Mouse (Mus musculus): Measurements from ENCODE around the gene Nup210l. TPM values are rescaled to one million over a fixed set of nuclear protein-coding genes. Genes with fewer than 3 reads are reported as not detected.
A peak's percentile ranks its signal among the peaks of the same experiment; 100 is the strongest.
"Not testable (repeated sequence)": the region's sequence is repeated elsewhere in the genome, so short reads cannot be mapped to it uniquely, and the experiment has no call there.

The Nup210l gene
- polyA plus RNA-seq, 1 experiment from 2014 or later: 0.10 TPM

DNA sequence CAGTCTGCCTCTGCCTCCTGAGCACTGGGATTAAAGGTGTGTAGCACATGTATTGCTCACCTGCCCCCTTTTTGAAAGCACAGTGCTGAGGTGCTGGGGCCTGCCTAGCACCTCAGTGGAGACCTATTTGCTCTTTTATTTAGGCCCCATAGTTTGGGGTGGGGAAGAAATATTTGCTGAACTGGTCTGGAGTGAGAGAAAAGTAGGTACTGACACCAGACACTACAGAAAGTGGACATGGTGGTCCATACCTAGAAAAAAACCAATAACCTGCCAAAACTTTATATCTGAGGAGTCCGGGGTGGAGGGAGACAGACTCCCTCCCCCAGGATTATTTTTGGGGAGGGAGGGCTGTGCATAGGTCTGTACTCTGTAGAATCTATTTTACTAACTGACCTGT lies 149.2 kb downstream of the Nup210l start:
- not testable (repeated sequence) for H3K36me3 ChIP-seq (ENCODE audit: insufficient read depth, low read length); H3K27me3 ChIP-seq (replicated peaks; ENCODE audit: insufficient read depth, low read length); H3K9me3 ChIP-seq (ENCODE audit: low read length); H3K4me3 ChIP-seq (ENCODE audit: low read depth, low read length); H3K9ac ChIP-seq (replicated peaks; ENCODE audit: low read depth); ATAC-seq; DNase-seq (ENCODE audit: low spot score); H3K27ac ChIP-seq (ENCODE audit: low read length); H3K4me2 ChIP-seq (replicated peaks; ENCODE audit: low read depth, low read length)
- WGBS: 88% methylated on average over 1 of the region's 1 CpGs
- H3K4me1 ChIP-seq (ENCODE audit: insufficient read depth, low read depth, low read length): peaks cover 11% of the 10 kb centered on the region; the same call in 1 of the 2 replicates

DNA sequence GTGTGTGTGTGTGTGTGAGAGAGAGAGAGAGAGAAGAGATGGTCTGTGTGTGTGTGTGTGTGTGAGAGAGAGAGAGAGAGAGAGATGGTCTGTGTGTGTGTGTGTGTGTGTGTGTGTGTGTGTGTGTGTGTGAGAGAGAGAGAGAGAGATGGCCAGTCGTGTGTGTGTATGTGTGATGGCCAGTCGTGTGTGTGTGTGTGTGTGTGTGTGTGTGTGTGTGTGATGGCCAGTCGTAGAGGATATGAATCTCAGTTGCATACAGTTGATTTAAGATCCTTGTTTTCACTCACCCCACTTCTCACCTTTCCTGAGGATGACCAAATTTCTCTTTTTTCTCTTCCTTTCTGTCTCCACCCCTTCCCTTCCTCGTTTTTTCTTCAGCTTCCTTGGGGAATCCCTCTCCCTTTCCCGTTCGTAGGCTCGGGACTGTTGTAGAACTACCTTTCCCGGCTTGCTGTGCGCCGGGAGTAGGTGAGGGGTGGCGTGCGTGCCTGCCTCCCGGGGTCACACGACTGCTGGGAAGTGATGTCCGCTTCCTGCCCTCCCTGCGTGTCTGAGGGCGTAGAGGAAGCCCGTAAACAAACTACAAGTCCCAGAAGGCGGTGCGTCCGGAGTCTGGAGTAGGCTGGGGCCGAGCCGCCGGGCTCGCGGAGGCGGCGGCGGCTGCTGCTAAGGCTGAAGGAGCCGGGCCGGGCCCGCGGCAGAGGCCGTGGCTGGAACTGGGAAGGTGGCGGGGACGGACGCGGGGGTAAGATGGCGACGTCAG lies 149.9 kb downstream of the Nup210l start, which contains the start of gene Crtc2:
Gene Crtc2 (plus strand): TSS at position 511 of the 766 bp plus-strand sequence.
- H3K27me3 ChIP-seq (replicated peaks; ENCODE audit: insufficient read depth, low read length): no peaks in the 10 kb centered on the region
- H3K27ac ChIP-seq (ENCODE audit: low read length): peak within 1 kb of the TSS; percentile 90
- no peak for TF ChIP-seq CTCF (IDR thresholded peaks at IDR 0.05)
- TF ChIP-seq EP300 (IDR thresholded peaks at IDR 0.05): no peak
- H3K4me2 ChIP-seq (replicated peaks; ENCODE audit: low read depth, low read length): peak within 1 kb of the TSS; percentile 72
- peaks cover 11% of the 10 kb centered on the region; the same call in 1 of the 2 replicates for H3K4me1 ChIP-seq (ENCODE audit: insufficient read depth, low read depth, low read length)
- H3K9ac ChIP-seq (replicated peaks; ENCODE audit: low read depth): peak within 1 kb of the TSS; percentile 91
- peak within 1 kb of the TSS; percentile 81 for H3K4me3 ChIP-seq (ENCODE audit: low read depth, low read length)
- no peaks in the 10 kb centered on the region for H3K9me3 ChIP-seq (ENCODE audit: low read length)
- peaks cover 4% of the 10 kb centered on the region; the same call in 1 of the 2 replicates for H3K36me3 ChIP-seq (ENCODE audit: insufficient read depth, low read length)
- DNase-seq (ENCODE audit: low spot score) (peak; percentile 99), ATAC-seq (peak; percentile 99)
- under 1% methylated on average over 38 of the region's 40 CpGs for whole genome bisulfite sequencing

DNA sequence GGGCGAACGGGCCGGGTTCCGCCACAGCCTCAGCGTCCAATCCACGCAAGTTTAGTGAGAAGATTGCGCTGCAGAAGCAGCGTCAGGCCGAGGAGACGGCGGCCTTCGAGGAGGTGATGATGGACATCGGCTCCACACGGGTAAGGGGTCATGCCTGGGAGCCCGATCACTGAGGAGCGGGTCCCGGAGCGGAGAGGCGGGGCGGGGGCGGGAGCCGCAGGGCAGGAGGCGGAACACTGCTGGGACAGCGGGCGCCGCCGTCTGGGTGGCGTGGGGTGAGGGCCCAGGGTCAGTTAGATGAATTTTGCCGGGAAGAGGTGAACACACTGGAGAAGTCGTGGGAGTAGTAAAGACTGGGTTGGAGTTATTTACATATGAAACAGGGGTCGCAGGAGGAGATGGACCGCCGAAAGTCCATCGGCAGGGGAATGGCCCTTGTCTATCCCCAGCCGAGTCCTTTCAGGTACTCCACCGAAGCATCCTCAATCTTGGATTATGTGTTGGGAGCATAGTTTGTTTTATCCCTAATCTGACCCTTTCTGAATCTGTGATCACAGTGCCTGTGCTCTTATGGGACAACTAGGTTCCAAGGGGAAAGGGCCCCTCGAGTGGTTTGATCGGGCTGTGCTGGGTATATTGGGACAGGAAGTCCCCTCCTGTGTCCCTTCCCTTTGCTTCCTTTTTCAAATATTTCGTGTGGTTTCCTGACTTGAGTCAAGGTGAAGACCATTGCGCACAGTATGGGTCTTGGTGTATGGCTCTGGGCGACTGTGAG lies 150.7 kb downstream of the Nup210l start:
- H3K36me3 ChIP-seq (ENCODE audit: insufficient read depth, low read length): peaks cover 11% of the 10 kb centered on the region
- peak overlapping the region; percentile 91 for H3K9ac ChIP-seq (replicated peaks; ENCODE audit: low read depth)
- H3K4me3 ChIP-seq (ENCODE audit: low read depth, low read length): peak overlapping the region; percentile 81
- DNase-seq (ENCODE audit: low spot score): peak; percentile 55
- H3K4me2 ChIP-seq (replicated peaks; ENCODE audit: low read depth, low read length): peak overlapping the region; percentile 72
- H3K27me3 ChIP-seq (replicated peaks; ENCODE audit: insufficient read depth, low read length): no peaks in the 10 kb centered on the region
- peak overlapping the region; percentile 90 for H3K27ac ChIP-seq (ENCODE audit: low read length)
- H3K4me1 ChIP-seq (ENCODE audit: insufficient read depth, low read depth, low read length): peaks cover 8% of the 10 kb centered on the region; the same call in 1 of the 2 replicates
- no peaks in the 10 kb centered on the region for H3K9me3 ChIP-seq (ENCODE audit: low read length)
- ATAC-seq: peak; percentile 75
- 2% methylated on average over 40 of the region's 41 CpGs for WGBS
- TF ChIP-seq CTCF (IDR thresholded peaks at IDR 0.05) (no peak; the same call in 1 of the 2 replicates), EP300 (IDR thresholded peaks at IDR 0.05) (no peak)

DNA sequence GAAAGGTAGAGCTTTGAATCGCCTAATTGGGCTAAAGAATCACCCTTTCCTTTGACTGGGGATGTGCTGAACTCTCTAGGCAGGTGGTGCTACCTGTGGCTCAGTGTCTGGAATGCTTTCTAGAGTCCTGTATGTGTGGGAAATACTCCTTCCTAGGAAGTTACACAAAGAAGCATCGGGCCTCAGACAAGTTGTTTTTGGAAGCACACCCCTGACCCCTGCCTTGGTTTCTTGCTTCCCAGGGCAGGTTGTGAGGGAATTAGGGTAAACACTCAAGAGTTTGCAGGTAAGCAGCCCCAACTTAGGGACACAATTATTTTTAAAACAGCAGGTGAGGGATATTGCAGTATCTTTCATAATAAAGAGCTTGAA lies 151.2 kb downstream of the Nup210l start:
- no peaks in the 10 kb centered on the region for H3K9me3 ChIP-seq (ENCODE audit: low read length)
- H3K4me1 ChIP-seq (ENCODE audit: insufficient read depth, low read depth, low read length): peaks cover 8% of the 10 kb centered on the region; the same call in 1 of the 2 replicates
- peak overlapping the region; percentile 81 for H3K4me3 ChIP-seq (ENCODE audit: low read depth, low read length)
- ATAC-seq: no peak
- peak overlapping the region; percentile 72 for H3K4me2 ChIP-seq (replicated peaks; ENCODE audit: low read depth, low read length)
- H3K27me3 ChIP-seq (replicated peaks; ENCODE audit: insufficient read depth, low read length): no peaks in the 10 kb centered on the region
- no peak for TF ChIP-seq CTCF (IDR thresholded peaks at IDR 0.05)
- no peak for TF ChIP-seq EP300 (IDR thresholded peaks at IDR 0.05)
- 4% methylated on average over 2 of the region's 2 CpGs for WGBS
- H3K36me3 ChIP-seq (ENCODE audit: insufficient read depth, low read length): peaks cover 14% of the 10 kb centered on the region
- 0 out of 2 replicates have a peak overlapping the region, but pooled peaks have one; percentile 90 for H3K27ac ChIP-seq (ENCODE audit: low read length)
- peak overlapping the region; percentile 91 for H3K9ac ChIP-seq (replicated peaks; ENCODE audit: low read depth)
- DNase-seq (ENCODE audit: low spot score): no peak

DNA sequence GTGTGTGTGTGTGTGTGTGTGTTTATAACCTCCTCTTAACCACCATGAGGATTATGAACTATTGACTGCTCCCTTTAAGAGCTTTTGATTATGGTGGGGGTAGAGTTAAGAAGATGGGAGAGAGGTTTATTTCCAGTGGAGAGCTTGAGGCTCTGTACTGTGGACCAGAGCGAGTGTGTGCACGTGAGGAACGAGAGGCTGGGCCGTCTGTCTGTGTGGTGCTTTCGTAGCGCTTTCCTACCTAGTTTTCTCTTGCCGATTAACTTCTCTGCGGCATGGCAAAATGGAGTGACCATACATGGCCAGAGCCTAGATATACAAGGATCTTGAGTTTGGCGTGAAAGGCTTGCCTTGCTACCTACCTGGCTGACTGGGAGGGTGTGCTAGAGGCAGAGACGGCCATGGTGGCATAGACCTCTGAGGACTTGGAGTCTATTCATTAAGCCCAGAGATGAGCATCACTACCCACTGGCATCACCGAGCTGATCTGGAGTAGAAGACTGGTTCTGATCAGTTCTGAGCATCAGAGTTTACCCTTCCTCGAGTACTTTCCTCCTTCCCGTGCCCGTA lies 151.9 kb downstream of the Nup210l start:
- ATAC-seq (no peak), DNase-seq (ENCODE audit: low spot score) (no peak)
- Histone ChIP-seq H3K27ac (ENCODE audit: low read length) (no peak overlapping the region), H3K4me2 (replicated peaks; ENCODE audit: low read depth, low read length) (no peak overlapping the region), H3K27me3 (replicated peaks; ENCODE audit: insufficient read depth, low read length) (no peaks in the 10 kb centered on the region), H3K4me3 (ENCODE audit: low read depth, low read length) (no peak overlapping the region), H3K36me3 (ENCODE audit: insufficient read depth, low read length) (peaks cover 14% of the 10 kb centered on the region), H3K9me3 (ENCODE audit: low read length) (no peaks in the 10 kb centered on the region), H3K4me1 (ENCODE audit: insufficient read depth, low read depth, low read length) (peaks cover 8% of the 10 kb centered on the region; the same call in 1 of the 2 replicates), H3K9ac (replicated peaks; ENCODE audit: low read depth) (no peak overlapping the region)
- TF ChIP-seq EP300 (IDR thresholded peaks at IDR 0.05): no peak
- TF ChIP-seq CTCF (IDR thresholded peaks at IDR 0.05): no peak
- WGBS: 89% methylated on average over 14 of the region's 14 CpGs
